Mouse (Mus musculus) thymus, postnatal 4 days (tissue): ENCODE measurements around the gene Rnf123.

Experiments
- DNase-seq: peaks from one replicate; pipeline ENCODE4 v3.0.0; 2021

The Rnf123 gene

DNA sequence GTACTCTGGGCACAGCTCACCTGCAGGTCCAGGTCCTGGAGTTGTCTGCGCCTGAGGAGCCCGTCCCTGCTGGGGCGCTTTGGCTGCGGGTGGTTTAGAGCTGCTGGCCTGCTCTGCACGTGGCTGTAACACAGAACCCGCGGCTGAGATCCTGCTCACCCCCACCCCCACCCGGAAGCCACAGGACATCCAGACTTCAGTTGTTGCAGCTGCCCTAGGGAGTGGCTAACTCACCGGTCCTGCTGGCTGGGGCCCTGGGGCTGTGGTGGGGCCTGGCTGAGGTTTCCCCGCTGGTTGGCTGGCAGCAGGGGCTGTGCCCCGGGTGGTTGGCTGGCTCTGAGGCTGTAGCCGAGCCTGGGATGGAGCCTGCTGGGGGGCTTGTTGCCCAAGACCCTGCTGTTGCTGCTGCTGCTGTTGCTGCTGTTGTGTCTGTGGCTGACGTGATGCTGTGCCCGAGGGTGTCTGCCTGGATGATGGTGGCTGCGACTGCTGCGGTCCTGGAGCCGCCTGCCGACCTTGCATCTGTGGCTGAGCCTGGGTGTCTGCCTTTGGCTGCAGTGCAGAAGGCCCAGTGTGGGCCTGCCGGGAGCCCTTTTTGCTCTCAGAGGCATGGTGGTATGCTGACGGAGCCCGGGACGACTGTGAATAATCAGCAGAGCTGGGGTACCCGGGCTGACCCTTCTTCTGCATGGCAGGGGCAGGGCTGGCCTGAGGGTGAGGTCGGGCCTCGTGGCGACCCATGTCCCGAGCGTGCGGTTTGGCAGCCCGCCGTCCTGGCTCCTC, 21.8 kb upstream of the Rnf123 start:
- peak; percentile 55 for DNase-seq

DNA sequence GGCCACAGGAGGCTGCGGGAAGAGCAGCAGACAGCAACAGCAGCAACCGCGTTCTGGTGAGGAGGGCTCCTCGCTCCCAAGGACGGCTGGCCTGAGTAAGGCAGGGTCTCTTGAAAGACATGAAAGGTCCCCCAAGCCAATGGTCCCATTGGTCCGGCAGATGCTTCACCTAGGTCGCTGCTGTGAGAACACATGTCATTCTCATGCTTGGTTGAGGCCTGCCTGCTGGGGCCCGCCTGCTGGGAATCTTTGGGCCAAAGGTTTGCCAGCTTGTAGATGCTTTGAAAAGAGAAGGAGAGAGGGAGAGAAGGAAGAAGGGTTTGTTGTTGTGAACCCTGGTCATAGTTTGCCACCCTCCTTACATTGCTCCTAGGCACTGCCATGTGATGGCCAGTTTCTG, 16.5 kb upstream of the Rnf123 start:
- no peak for DNase-seq

DNA sequence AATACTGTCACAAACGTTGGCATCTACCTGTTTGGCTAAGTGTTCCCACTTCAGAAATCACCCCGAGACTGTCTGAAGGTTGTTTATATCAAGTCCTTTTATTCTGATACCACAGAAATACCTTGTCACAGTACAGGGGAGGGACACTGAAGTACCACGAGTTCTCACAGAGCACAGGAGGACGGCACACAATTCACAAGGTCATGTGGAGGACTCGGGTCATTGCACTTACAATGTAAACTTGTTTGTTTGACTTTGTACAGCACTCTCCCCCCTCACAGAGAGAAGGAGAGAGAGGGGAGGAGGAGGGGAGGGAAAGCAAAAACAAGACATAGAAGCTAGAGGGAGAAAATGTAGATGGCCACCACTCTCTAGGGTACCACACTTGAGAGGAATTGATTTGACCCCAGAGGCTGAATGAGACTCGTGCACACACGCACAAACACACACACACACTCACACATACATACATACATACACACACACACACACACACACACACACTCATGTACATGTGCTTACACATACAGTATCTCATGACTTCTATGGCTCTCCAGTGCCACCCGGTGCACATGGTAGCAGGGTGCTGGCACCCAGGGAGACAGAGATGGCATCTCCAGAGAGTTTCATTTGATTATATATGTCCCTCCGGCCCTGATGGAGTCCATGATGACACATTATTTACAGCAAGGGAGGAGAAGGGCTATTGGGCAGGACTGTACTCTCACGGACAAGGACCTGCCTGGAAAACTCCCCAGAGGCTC, 13.0 kb upstream of the Rnf123 start:
- DNase-seq = no peak

DNA sequence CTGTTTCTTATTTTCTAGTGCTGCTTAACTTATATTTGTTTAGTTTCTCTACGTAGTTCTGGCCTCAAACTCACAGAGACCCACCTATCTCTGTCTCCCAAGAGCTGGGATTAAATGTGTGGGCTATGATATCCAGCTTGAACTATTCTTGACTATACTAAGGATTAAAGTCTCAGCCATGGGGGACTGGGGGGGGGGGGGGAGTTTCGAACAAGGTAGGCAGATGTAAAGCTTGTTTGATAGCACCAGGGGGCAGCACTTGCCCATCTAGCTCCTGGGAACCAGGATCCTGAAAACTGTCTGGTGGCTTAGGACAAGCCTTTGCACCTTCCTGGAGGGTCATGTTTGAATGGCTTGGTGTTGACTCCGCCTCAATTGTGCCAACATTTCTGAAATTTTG, 12.4 kb upstream of the Rnf123 start:
- DNase-seq = peak; percentile 77

DNA sequence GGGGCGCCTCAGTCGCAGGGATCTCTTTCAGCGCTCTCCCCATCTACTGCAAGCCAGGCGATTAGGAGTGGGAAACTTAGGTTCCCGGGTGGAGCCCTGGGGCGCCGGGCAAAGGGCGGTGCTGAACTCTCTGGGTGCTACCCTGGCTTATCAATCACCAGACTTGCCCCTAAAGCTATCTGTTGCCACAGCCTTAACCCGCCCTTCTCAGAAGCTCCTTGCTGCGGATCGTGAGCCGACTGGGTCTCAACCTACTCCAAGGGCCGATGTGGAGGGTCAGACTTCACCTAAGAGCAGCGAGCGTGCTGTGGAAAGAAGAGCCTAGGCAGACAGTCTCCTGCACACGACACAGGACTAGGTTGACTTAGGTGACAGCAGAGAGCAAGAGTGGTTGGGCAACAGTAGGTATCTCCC, 11.9 kb upstream of the Rnf123 start:
- DNase-seq = peak; percentile 53

DNA sequence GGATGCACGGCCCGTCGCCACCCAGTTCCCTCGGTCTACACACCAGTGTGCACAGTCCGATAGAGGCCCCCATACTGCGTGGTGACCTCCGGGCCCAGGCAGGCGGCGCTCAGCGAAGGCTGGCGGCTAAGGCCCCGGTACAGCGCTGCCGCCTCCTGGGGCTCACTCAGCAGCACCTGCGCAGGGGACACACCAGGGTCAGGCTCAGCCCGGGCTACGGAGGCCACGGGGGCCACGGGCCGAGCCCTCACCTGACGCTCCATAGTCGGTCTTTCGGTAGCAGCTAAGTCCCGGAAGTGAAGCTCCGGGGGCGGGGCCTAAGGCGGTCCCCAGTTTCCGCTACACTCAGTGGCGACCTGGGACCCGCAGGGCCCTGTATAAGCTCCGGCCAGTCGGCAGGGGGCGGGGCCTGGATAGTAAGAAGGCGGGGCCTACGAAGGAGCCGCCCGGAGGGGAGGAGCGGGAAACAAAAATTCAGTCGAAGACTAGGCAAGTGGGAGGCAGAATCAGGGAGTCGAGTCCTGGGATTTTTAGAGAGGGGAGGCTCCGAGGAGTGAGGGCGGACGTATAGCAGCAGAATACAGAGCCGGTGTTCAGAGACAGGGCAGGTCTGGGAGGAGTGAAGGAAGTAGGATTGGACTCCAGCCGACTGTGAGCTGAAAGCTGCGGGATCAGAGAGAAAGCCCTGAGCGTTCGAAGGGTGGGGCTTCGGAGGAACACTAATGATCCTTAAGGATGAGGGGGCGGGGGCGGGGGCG, 11.2 kb upstream of the Rnf123 start, which contains the start of gene Apeh:
Gene Apeh, minus strand, starts transcription at position 423 of the 758 bp plus-strand sequence.
- DNase-seq = peak; percentile 98

DNA sequence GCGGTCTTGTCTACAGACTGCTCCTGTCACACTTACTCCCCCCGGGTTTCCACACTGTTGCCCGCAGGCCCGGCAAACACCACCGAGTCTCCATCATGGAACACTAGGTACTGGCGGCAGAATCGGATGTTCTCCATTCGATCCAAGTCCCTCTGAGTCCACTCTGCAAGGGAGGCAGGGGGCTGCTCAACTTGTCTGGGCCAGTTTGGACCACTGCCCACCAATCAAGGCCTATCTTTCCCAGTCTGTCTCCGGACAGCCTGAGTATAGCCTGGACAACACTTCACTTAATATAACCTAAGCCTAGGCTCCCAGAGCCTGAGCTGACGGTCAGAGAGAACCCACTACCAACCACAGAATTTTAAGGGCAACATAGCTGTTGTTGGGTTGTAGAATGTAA, 10.4 kb upstream of the Rnf123 start:
- DNase-seq = no peak

DNA sequence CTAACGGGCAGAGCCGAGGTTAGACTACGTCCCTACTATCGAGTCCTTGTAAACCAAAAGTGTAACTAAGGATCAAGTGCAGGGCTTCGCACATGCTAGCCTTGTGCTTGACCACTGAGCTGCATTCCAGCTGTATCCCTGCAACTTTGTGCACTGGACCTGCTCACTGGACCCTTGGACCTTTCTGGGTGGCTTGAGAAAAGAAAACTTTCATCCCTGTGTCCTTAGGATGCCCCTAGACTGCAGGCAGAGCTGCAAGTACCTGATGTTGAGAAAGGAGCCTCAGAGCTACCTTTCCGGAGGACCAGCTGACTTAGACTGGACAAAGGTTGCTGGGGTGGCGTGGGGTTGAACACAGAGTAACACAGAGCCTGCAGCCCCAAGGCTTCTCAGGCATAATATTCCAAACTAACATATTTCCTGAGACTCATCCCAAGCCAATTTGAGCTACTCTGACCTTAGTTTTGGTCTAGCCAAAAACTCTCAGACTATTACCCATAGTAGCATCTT, 7.5 kb upstream of the Rnf123 start:
- no peak for DNase-seq

DNA sequence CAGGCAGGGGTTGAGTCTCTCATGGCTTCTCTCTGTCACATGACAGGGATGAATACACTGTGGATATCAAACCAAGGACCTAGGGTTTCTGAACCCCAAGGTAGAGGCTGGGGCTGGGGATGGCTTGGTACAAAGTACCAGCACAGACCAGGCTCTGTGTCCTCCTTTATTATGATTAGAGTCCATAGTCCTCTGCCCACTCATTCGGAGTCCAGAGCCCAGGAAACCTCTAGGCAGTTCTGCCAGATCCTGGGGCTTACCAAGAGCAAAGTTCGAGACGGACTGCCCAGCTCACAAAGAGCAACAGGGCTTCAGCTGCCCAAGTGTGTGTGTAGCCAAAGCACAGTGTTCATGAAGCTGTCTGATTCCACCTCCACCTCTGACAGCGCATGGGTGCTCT, 2.1 kb upstream of the Rnf123 start:
- no peak for DNase-seq

DNA sequence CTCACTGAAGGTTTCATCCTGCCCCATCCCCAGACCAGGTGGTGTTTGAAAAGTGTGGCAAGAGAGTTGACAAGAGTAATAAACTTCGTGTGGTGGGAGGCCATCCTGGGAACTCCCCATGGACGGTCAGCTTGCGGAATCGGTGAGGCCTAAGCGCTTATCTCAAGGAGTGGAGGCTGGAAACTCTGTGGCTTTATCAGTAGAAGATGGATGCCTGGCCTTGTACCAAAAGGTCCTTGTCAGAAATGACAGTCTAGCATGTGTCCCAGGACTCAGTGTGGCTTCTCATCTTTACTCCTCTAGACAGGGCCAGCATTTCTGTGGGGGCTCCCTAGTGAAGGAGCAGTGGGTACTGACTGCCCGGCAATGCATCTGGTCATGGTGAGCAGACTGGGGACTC, 415 bp upstream of the Rnf123 start:
- DNase-seq = no peak

DNA sequence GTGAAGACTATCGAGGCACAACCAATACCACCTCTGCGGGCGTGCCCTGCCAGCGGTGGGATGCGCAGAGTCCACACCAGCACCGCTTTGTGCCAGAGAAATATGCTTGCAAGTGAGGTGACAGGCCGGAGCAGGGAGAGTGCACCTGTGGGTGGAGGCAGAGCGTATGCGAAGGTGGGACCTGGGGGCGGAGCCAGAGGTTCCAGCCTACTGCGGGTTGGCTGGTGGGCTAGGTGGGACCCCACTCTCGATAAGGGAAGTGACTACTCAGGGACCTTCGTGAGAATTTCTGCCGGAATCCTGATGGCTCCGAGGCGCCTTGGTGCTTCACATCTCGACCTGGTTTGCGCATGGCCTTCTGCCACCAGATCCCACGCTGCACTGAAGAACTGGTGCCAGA, 597 bp downstream of the Rnf123 start:
- peak; percentile 50 for DNase-seq

DNA sequence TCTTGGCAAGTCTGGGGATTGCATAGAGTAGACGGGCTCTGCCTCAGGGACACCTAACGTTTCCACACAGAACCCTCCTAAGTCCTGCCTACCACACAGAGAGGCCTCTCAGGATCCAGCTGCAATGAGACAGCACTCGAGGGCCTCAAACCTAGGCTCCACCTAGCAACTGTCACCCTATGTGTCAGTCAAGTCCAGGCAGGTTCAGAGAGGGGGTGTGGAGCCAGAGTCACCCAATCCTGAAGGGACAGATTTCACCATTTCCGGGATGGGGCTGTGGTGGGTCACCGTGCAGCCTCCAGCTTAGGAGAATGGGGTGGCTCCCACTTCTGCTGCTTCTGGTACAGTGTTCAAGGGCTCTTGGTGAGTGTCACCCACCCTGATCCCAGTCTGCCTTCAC, 3.0 kb downstream of the Rnf123 start, which contains the start of gene Mst1:
Gene Mst1, plus strand, starts transcription at position 269 of the 400 bp plus-strand sequence.
- no peak for DNase-seq

DNA sequence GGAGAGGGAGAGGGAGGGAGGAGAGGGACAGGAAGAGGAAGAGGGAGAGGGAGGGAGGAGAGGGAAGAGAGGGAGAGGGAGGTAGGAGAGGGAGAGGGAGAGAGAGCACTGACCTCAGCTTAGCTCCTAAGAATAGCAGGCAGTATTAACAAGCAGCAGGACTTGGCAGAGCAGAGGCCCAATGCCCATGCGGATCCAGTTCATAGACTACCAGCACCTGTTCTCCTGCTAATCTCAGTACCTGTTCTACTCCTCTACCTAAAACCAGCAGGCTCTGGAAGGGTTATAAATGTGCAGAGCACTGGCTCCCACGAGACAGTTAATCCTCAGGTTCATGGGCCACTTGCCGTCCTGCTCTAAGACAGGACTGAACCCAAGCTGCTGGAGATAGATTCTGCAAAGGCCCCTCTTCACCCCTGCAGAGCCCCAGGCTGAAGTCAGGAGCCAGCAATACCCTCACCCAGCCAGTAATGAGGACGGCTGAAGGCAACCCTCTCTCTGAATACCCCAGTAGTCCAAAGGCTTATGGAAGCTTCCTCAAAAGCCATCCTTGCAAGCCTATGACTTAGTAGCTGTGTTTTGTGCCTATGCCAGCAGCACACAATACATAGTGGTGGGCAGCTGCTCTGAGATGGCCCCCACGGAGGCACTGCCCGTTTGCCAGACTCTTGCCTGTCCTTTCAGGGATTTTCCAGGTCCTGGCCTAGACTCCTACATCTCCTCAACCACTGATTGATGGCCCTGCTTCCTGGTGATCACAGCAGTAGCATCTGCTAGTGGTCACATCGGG, 9.8 kb downstream of the Rnf123 start:
- DNase-seq = no peak

DNA sequence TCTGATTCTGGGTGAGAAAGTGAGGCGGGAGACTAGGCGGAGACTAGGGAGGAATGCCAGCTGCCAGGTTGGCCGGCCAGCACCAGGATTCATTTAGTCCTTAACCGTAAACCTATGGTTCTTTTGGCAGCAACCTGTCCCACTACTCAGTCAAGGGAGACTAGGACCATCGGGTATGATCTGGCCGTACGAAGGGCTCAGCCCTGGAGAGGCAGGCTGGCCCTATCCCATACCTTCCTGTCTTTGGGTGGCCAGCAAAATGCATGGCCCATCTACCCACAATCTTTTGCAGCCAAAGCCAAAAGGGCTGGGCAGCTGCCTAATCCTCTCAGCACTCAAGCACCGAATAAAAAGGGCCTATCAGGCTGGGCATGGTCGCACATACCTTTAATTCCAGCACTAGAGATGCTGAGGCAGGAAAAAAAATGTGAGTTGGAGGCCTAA, 10.6 kb downstream of the Rnf123 start:
- no peak for DNase-seq

DNA sequence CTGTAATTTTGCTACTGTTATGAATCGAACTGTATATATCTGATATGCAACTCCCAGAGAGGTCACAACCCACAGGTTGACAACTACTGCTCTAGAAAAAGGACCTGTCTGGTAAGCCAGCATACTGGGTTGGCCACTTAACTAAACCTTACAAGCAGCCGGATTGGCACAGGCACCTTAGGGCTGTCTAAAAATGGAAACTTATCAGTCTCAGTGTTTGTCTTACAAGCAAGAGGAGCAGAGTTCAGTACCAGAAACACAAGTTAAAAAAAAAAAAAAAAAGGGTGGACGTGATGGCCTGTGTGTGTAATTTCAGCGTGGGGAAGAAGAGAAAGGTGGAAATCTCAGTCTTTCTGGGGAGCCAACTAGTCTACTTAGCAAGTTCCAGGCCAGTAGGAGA, 11.3 kb downstream of the Rnf123 start:
- no peak for DNase-seq

DNA sequence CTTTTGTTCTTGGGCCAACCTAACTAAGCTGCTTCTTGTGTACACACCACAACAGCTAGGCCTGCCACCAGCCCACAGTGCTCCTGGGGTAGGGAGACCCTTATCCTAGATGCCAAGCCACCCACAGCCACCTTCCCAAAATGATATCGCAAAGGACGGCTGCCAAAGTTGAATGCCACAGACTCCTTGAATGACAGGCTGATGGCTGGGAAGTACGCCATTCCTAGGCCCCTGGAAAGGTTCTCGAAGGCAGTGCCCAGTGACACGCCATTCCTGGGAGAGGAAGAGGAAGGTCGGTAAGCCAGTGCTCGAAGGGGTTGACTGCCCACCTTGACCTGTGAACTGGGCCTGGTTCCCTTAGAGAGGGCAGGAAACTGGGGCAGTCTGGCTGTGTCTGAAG, 13.6 kb downstream of the Rnf123 start:
- DNase-seq = no peak

DNA sequence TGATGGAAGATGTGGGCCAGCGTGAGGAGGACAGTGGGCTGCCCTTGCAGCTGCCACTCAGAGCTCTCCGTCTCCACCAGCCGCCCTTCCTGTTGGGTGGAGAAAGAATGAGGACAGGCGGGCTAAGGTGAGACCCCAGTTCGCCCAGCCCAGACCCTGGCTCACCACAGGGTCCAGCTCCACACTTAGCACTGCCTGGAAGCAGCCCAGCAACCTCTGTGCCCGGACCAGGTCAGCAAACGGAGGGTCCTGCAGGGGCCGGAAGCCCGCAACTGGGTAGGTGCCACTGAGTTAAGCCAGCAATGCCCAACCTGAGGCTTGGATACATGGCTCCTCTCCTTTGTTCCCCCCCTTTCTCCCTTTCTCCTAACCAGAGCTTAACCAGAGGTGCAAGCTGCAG, 14.1 kb downstream of the Rnf123 start:
- DNase-seq = no peak

DNA sequence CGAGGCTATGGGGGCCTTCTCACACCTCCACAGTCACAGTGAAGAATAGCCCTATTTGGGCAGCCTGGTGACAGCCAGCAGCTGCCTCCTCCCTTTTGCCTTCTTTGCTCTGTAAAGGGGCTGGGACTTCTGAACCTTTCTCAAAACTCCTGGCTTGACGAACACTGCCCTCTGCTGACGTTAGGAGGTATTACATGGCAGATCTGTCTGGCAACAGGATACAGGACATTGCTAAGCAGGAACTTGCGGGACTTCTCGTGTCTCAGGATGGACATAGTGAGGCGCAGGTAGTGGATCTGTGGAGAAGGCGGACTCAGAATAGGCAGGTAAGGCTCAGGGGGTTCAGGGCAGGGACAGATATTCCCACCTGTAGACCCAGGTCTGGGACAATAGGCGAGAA, 15.2 kb downstream of the Rnf123 start:
- peak; percentile 87 for DNase-seq

DNA sequence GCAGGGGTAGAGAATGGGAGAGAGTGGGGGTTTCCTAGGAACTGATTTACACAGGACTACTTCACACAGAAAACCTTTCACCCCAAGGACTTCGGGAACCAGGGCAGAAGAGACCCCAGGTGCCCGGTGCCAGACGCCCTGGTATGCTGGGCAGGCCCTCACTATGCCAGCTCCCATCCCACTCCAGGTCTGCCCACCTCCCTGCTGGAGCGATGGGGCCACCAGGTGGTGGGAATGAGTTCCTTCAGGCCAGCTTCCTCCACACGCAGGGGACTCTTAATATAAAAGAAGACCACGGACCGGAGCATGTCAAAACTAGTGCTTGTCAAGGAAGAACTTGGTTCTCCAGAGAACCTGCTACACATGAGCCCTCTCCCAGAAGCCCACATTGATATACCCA, 15.9 kb downstream of the Rnf123 start:
- no peak for DNase-seq

DNA sequence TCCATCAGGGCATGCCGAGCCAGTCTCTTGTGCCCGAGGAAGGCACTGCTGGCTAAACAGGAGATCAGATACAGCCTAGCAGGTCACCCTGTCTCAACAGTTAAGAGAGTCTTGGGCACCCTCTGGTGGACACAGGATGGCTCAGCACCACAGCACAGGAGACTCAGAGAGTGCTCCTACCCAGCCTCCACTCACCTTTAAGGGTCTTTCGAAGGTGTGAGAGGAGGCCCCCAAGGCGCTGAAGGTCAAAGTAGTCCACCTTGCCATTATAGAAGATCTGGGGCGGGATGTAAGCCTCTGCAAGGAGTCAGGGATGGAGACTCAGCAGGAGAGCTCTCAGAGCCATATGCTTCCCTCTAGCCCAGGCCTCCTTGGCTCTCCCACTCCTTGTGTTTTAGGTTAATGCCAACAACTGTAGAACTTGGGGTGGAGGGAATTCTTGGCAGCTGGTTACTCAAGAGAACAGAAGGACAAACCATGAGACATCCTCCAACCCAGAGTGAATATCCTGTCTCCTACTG, 17.6 kb downstream of the Rnf123 start:
- DNase-seq = peak; percentile 78

DNA sequence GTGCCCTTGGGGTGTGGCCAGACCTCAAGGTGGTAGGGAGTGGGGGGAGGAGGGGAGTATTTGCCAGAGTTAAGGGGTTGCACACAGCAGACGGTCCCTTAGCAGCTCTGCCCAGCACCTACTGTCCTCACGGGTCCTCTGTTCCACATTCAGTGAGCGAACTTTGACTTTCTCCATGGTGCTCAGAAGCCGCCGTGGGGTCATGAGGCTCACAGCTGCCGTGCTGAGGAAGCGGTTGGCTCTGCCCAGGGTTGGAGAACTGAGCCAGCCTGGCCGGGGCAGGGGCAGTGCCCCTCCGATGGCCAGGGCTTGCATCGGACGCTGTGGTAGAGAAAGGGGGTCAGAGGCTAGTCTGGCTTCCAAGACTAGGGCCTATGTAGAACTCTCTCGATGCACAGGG, 19.8 kb downstream of the Rnf123 start:
- no peak for DNase-seq

DNA sequence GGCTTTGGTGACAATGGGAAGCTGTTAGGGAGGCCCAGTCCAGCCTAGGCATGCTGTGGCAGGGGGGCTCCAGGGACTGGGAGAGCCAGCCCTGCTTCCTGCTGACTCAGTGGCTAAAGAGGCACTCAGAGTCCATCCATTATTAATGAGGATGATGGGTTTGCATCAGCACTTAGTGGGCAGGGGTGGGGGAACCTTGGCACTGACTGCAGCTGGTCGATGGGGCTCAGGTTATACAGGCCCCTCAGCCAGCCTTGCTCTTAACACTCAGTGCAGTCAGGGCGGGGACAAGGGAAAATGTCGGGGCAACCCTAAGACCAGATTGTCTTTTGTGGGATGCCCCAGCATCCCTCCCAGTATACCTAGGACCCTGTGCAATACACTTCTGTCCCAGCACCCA, 21.0 kb downstream of the Rnf123 start:
- DNase-seq = no peak
